Mouse (Mus musculus): Measurements from ENCODE around the gene Ugt2b5.

DNA sequence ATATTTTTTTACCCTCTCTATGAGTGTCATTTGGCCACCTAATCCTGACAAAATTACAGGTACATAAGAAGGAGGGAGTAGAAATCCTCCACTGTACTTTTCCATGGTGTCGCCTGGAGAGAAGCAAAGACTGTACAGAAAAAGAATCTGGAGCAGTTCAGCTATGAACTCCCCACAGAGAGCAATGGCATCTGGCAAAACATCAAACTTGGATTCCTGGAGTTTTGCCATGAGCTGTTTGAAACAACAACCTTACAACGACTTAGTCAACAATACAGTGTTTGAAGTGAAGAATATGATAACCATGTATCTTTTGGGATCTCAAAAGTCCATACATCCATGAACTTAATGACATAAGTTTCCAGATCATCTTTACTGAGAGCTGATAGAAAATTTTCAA is 34.6 kb upstream of the Ugt2b5 start:
- no peak for TF ChIP-seq CTCF (IDR thresholded peaks at IDR 0.05; ENCODE audit: low read depth)
- no peak for TF ChIP-seq EP300 (IDR thresholded peaks at IDR 0.05; ENCODE audit: low read depth)

Data from liver, postnatal 0 days (tissue).